Mouse (Mus musculus): ENCODE results near the gene Gm20388.

DNA sequence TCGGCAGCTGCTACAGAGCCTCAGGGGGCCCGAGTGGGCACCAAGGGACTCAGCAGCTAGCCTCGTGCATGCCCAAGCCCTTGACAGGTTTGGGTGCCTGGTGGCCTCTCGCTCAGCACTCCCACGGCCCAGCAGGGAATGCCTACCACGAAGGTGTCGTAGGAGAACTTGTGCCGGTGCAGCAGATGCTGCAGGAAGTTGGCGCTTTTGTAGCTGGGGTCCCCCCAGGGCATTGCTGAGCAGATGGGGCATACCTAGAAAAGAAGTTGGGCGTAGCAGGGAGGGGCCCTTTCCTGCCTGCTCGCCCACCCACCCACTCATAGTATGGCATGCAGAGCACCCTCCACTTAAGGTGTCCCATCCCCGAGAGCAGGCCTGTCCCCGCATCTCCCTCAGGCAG, 2557.2 kb downstream of the Gm20388 start:
- no peak for TF ChIP-seq CTCF (IDR thresholded peaks at IDR 0.05; ENCODE audit: low read depth)
- TF ChIP-seq EP300 (optimal IDR thresholded peaks at IDR 0.05), result no peak
